ENCODE assay signal across 8 mouse cellular contexts in genomic region chr9:21798345-21799009, GRCm38 (mm10). TPM values are rescaled to one million over a fixed set of nuclear protein-coding genes. Genes with fewer than 3 reads are reported as not detected.
DNase-seq lines count a peak whose midpoint lies in the region; ATAC-seq and TF ChIP-seq lines count a peak whose summit lies in the region.

Gene Kank2, minus strand, starts transcription at chr9:21798744.

- under 1% methylated on average over 52 of the region's 52 CpGs for WGBS in embryonic facial prominence, embryonic 12.5 days
- WGBS in kidney, adult 2 months = under 1% methylated on average over 52 of the region's 52 CpGs
- WGBS in limb, embryonic 15.5 days = under 1% methylated on average over 52 of the region's 52 CpGs
- WGBS in midbrain, postnatal 0 days = under 1% methylated on average over 43 of the region's 52 CpGs

- DNase-seq in 3134 (ENCODE audit: extremely low read depth, insufficient read length, low spot score) = peak; percentile 91
- peak; percentile 95 for DNase-seq in adrenal gland, postnatal 10 days
- DNase-seq in heart, adult 18-20 months = peak; percentile 93 to 96
- peak; percentile 89 for DNase-seq in kidney, adult 2 months
- peak; percentile 52 for DNase-seq in midbrain, postnatal 0 days (ENCODE audit: low spot score)
- peak; percentile 80 to 91 for DNase-seq in spleen, postnatal 4 days (ENCODE audit: low spot score in 2 of 2)

- H3K9ac ChIP-seq in embryonic facial prominence, embryonic 12.5 days = peak within 1 kb of the TSS; percentile 83
- peak within 1 kb of the TSS; percentile 84 for H3K9ac ChIP-seq in limb, embryonic 15.5 days
- H3K9ac ChIP-seq in midbrain, postnatal 0 days (replicated peaks; ENCODE audit: low read length, poor library complexity, severe bottlenecking) = peak within 1 kb of the TSS; percentile 66

- TF ChIP-seq POLR2A in kidney, adult 2 months (IDR thresholded peaks at IDR 0.05; ENCODE audit: low read depth, low read length) = peak; percentile 70

- ATAC-seq in embryonic facial prominence, embryonic 12.5 days (ENCODE audit: insufficient number of reproducible peaks, insufficient read depth, low FRiP score, low TSS enrichment) = peak; percentile 70
- ATAC-seq in limb, embryonic 15.5 days (ENCODE audit: insufficient number of reproducible peaks, low FRiP score, low TSS enrichment, low read depth) = peak; percentile 71
- ATAC-seq in midbrain, postnatal 0 days (ENCODE audit: low FRiP score) = peak; percentile 44; the same call in 1 of the 2 replicates

- peak within 1 kb of the TSS; percentile 93 for H3K27ac ChIP-seq in embryonic facial prominence, embryonic 12.5 days
- peak within 1 kb of the TSS; percentile 95 for H3K27ac ChIP-seq in kidney, adult 2 months (ENCODE audit: insufficient read depth, low read depth, low read length)
- H3K27ac ChIP-seq in limb, embryonic 15.5 days = peak within 1 kb of the TSS; percentile 97
- H3K27ac ChIP-seq in midbrain, postnatal 0 days (ENCODE audit: low read depth, low read length) = peak within 1 kb of the TSS; percentile 47; the same call in 1 of the 2 replicates

- H3K4me2 ChIP-seq in embryonic facial prominence, embryonic 12.5 days (replicated peaks) = peak within 1 kb of the TSS; percentile 70
- peak within 1 kb of the TSS; percentile 79 for H3K4me2 ChIP-seq in limb, embryonic 15.5 days
- H3K4me2 ChIP-seq in midbrain, postnatal 0 days (ENCODE audit: low read depth, low read length, poor library complexity, severe bottlenecking) = peak within 1 kb of the TSS; percentile 82

- no peaks in the 10 kb centered on the region for H3K27me3 ChIP-seq in embryonic facial prominence, embryonic 12.5 days
- H3K27me3 ChIP-seq in kidney, adult 2 months (replicated peaks; ENCODE audit: control insufficient read depth, insufficient read depth, low read length) = no peaks in the 10 kb centered on the region
- H3K27me3 ChIP-seq in limb, embryonic 15.5 days = no peaks in the 10 kb centered on the region
- no peaks in the 10 kb centered on the region for H3K27me3 ChIP-seq in midbrain, postnatal 0 days (ENCODE audit: insufficient read depth, low read length)

- H3K36me3 ChIP-seq in embryonic facial prominence, embryonic 12.5 days = peaks cover 44% of the 10 kb centered on the region
- H3K36me3 ChIP-seq in kidney, adult 2 months (ENCODE audit: control insufficient read depth, insufficient read depth, low read length) = no peaks in the 10 kb centered on the region
- H3K36me3 ChIP-seq in limb, embryonic 15.5 days = peaks cover 49% of the 10 kb centered on the region
- no peaks in the 10 kb centered on the region; the same call in 1 of the 2 replicates for H3K36me3 ChIP-seq in midbrain, postnatal 0 days (ENCODE audit: insufficient read depth, low read length)

- H3K4me1 ChIP-seq in embryonic facial prominence, embryonic 12.5 days = peaks cover 24% of the 10 kb centered on the region
- peaks cover 6% of the 10 kb centered on the region; the same call in 1 of the 2 replicates for H3K4me1 ChIP-seq in kidney, adult 2 months (ENCODE audit: control insufficient read depth, insufficient read depth, low read length)
- H3K4me1 ChIP-seq in limb, embryonic 15.5 days = peaks cover 33% of the 10 kb centered on the region
- H3K4me1 ChIP-seq in midbrain, postnatal 0 days (ENCODE audit: insufficient read depth, low read length) = no peaks in the 10 kb centered on the region; the same call in 1 of the 2 replicates

- TF ChIP-seq CTCF in kidney, adult 2 months (conservative IDR thresholded peaks at IDR 0.05; ENCODE audit: insufficient read depth, insufficient read length, low read depth, low read length) = no peak
- no peak for TF ChIP-seq CTCF in midbrain, postnatal 0 days (IDR thresholded peaks at IDR 0.05)

- H3K9me3 ChIP-seq in embryonic facial prominence, embryonic 12.5 days = no peaks in the 10 kb centered on the region
- H3K9me3 ChIP-seq in limb, embryonic 15.5 days = no peaks in the 10 kb centered on the region
- no peaks in the 10 kb centered on the region for H3K9me3 ChIP-seq in midbrain, postnatal 0 days (ENCODE audit: low read length)

- H3K4me3 ChIP-seq in embryonic facial prominence, embryonic 12.5 days = peak within 1 kb of the TSS; percentile 66
- H3K4me3 ChIP-seq in kidney, adult 2 months (ENCODE audit: insufficient read depth, low read depth, low read length) = peak within 1 kb of the TSS; percentile 88
- H3K4me3 ChIP-seq in limb, embryonic 15.5 days = peak within 1 kb of the TSS; percentile 85
- H3K4me3 ChIP-seq in midbrain, postnatal 0 days (ENCODE audit: low read depth, low read length) = peak within 1 kb of the TSS; percentile 64

RNA-seq across cellular contexts. Expression of gene Kank2, which starts in this region (rescaled TPM):
- total RNA-seq in adrenal gland, postnatal 10 days (2021) = 10 to 100 TPM; 33.1 to 37.2 TPM
- polyA plus RNA-seq in embryonic facial prominence, embryonic 12.5 days (2016; fragmentation: Nextera tagmentation; extraction: Ambion mirVana) = 20.4 and 21.6 TPM in 2 replicates
- total RNA-seq in heart, adult 18-20 months (2021) = 10 to 100 TPM; 58.1 to 60.8 TPM
- polyA plus RNA-seq in kidney, adult 2 months (2012; rRNA removed) = 21.8 and 23.6 TPM in 2 replicates
- polyA plus RNA-seq in limb, embryonic 15.5 days (2015; fragmentation: Nextera tagmentation; extraction: Ambion mirVana) = 20.9 and 22.7 TPM in 2 replicates
- 14.9 and 15.2 TPM in 2 replicates for total RNA-seq in midbrain, postnatal 0 days (2014; rRNA removed)
- polyA plus RNA-seq in midbrain, postnatal 0 days (2015; fragmentation: Nextera tagmentation; extraction: Ambion mirVana) = 2.9 TPM in 2 replicates

Comparison
In these comparisons a context has a peak if more than half of its experiments do, and no peak if none do; other contexts are left out.
1. Peak in every context shown above with its lines: DNase-seq, ATAC-seq, H3K4me3 ChIP-seq and H3K27ac ChIP-seq.
2. H3K27ac ChIP-seq: peak in every context shown above with its lines; median percentile 97 in limb, embryonic 15.5 days; 95 in kidney, adult 2 months; 93 in embryonic facial prominence, embryonic 12.5 days; 47 in midbrain, postnatal 0 days.